Mouse (Mus musculus) midbrain, embryonic 13.5 days (tissue): ENCODE measurements at regions not wholly inside any gene's neighbourhood (a gene's known extent, or its start where the extent isn't known, plus 50 kb on each side); places are given as distances from the start of the nearest gene placed in this dataset.
"Not testable (repeated sequence)": the region's sequence is repeated elsewhere in the genome, so short reads cannot be mapped to it uniquely, and the experiment has no call there.

Source experiments
- ATAC-seq: fragments of 200-750 bp; cut with Nextera tagmentation; 2 replicates; pipeline ENCODE4 v1.8.0; 2017; ENCODE audit warnings: mild to moderate bottlenecking, moderate TSS enrichment, moderate library complexity
- H3K27ac ChIP-seq: fragments of 300-500 bp; sonication (generic); 2 replicates; pipeline ENCODE4 v1.5.1; 2015; ENCODE audit warnings: inconsistent platforms, mild to moderate bottlenecking, moderate library complexity
- H3K27me3 ChIP-seq: fragments of 300-500 bp; sonication (generic); 2 replicates; pipeline ENCODE4 v1.6.1; 2015; ENCODE audit warnings: mild to moderate bottlenecking, inconsistent platforms
- H3K36me3 ChIP-seq: fragments of 300-500 bp; sonication (generic); 2 replicates; pipeline ENCODE4 v1.6.1; 2015; ENCODE audit warnings: mild to moderate bottlenecking, inconsistent platforms
- H3K4me1 ChIP-seq: fragments of 300-500 bp; sonication (generic); replicated peaks from 2 replicates; pipeline ENCODE4 v1.6.1; 2015; ENCODE audit warnings: inconsistent platforms
- H3K4me2 ChIP-seq: fragments of 300-500 bp; sonication (generic); replicated peaks from 2 replicates; pipeline ENCODE4 v1.6.1; 2015; ENCODE audit warnings: moderate library complexity, mild to moderate bottlenecking, inconsistent platforms
- H3K4me3 ChIP-seq: fragments of 300-500 bp; sonication (generic); replicated peaks from 2 replicates; pipeline ENCODE4 v1.5.1; 2015; ENCODE audit warnings: mild to moderate bottlenecking, inconsistent platforms
- H3K9ac ChIP-seq: fragments of 300-500 bp; sonication (generic); replicated peaks from 2 replicates; pipeline ENCODE4 v1.6.1; 2015; ENCODE audit warnings: mild to moderate bottlenecking, inconsistent platforms
- H3K9me3 ChIP-seq: fragments of 300-500 bp; sonication (generic); 2 replicates; pipeline ENCODE4 v1.6.1; 2016; ENCODE audit warnings: mild to moderate bottlenecking, inconsistent platforms
- WGBS: fragments of 180-500 bp; shearing (Covaris S2); methylation state at CpG from one replicate; pipeline ENCODE4 v1.1.7; 2015; 5-methylcytosine and 5-hydroxymethylcytosine counted together

DNA sequence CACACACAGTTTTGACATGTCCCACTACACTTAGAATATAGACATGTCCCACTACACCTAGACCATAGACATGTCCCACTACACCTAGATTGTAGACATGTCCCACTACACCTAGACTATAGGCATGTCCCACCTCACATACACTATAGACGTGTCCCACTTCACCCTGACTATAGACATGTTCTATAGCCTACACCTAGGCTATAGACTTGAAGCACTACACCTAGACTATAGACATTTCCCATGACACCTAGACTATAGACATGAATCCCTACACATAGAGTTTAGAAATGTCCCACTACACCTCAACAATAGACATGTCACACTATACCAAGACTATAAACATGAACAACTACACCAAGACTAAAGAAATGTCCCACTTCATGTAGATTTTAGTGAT lies 2580.9 kb downstream of the Gm37988 start:
- 0 out of 2 replicates have a peak, but pooled peaks have one; percentile 48 for ATAC-seq
- Histone ChIP-seq H3K4me3 (no peak overlapping the region), H3K4me2 (no peak overlapping the region), H3K4me1 (no peaks in the 10 kb centered on the region), H3K36me3 (no peaks in the 10 kb centered on the region), H3K9me3 (no peaks in the 10 kb centered on the region), H3K27me3 (no peaks in the 10 kb centered on the region), H3K9ac (no peak overlapping the region), H3K27ac (no peak overlapping the region)
- WGBS, result 86% methylated on average over 1 of the region's 1 CpGs

DNA sequence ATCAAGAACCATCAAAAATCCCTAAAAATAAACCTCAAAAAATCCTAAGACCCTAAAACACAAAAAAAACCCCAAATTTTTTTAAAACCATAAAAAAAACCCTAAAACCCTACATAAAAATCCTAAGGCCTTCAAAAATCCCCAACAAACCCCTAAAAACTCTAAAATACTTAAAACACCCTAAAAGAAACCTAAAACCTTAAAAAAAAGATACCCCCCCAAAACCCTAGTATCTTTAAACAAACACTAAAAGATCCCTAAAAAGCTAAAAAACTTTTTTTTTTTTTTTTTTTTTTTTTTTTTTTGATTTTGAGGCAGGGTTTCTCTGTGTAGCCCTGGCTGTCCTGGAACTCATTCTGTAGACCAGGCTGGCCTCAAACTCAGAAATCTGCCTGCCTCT lies 2585.8 kb downstream of the Gm37988 start:
- H3K9me3 ChIP-seq, result no peaks in the 10 kb centered on the region

DNA sequence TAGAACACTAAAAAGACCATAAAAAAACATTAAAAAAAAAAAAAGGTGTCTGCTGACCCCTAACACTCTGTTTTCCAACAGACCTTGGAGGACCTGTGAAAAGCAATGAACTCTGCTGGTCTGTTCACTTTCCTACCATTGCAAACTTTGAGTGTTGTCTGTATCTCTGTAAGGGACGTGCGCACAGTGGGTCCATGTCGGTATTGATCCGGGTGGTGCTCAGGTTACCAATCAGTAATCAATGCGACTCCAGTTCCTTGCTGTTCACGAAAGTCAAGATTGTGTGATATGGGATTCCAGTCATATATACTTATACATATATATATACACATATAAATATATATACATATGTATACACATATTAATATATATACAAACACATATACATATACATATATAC lies 2586.5 kb downstream of the Gm37988 start:
- WGBS, result 100% methylated on average over 6 of the region's 6 CpGs
- Histone ChIP-seq H3K27ac (no peak overlapping the region), H3K4me1 (no peaks in the 10 kb centered on the region), H3K9ac (no peak overlapping the region), H3K27me3 (no peaks in the 10 kb centered on the region), H3K4me2 (no peak overlapping the region), H3K4me3 (no peak overlapping the region), H3K36me3 (no peaks in the 10 kb centered on the region), H3K9me3 (no peaks in the 10 kb centered on the region)
- no peak for ATAC-seq

More for the DNA sequence above, 2585.8 kb downstream of the Gm37988 start:
- no peak for ATAC-seq
- Histone ChIP-seq H3K36me3 (no peaks in the 10 kb centered on the region), H3K27ac (no peak overlapping the region), H3K4me1 (no peaks in the 10 kb centered on the region), H3K4me2 (no peak overlapping the region), H3K9ac (no peak overlapping the region), H3K27me3 (no peaks in the 10 kb centered on the region), H3K4me3 (no peak overlapping the region)

DNA sequence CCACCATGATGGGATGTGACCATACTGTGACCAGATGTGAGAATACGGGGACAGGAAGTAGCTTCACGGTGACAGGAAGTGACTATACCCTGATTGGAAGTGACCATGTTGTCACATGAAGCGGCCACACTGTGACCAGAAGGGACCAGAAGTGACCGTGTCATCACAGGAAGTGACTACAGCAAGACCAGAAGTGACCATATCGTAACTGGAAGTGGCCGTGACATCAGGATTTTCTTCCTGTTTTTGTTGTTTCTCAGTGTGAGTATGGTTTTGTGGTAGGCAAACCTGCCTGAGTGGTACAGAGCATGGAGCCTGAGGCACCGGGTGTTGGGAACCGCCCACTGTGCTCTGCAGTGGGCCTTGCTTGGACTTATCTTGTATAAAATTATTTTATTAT lies 2587.8 kb downstream of the Gm37988 start:
- H3K4me3 ChIP-seq, result no peak overlapping the region
- no peak for ATAC-seq

DNA sequence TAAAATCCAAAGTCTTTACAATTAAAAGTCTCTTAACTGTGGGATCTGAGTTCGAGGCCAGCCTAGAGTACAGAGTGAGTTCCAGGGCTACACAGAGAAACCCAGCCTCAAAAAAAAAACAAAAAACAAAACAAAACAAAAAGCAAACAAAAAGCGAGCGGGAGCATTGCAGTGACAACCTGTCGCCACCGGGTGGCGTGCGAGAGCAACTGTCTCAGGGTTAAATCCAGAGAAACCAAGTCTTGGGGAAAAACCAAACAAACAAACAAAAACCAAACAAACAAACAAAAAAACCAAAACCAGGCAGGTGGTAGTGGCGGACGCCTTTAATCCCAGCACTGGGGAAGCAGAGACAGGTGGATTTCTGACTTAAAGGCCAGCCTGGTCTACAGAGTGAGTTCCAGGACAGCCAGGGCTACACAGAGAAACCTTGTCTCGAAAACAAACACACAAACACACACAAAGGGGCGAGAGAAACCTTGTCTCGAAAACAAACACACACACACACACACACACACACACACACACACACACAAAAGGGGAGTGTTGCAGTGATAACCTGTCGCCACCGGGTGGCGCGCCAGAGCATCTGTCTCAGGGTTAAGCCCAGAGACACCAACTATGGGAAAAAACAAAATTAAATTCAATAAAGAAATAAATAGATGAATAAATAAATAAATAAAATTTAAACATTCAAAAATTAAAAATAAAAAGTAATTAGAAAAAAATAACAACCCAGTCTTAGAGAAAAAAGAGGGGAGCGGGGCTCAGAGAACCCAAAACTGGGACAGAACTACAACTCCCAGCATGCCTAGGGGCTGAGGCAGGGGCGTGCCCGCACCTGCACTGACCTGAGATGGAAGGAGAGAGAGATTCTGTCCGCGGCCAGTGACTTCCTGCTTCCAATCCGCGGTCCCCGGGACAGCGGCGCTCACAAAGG lies 2589.4 kb downstream of the Gm37988 start:
- H3K27ac ChIP-seq, result peak overlapping the region; percentile 56; the same call in 1 of the 2 replicates
- H3K9ac ChIP-seq, result peak overlapping the region; percentile 64; the same call in 1 of the 2 replicates
- no peaks in the 10 kb centered on the region for H3K9me3 ChIP-seq
- 15% methylated on average over 26 of the region's 26 CpGs for WGBS
- H3K4me1 ChIP-seq, result no peaks in the 10 kb centered on the region
- peak overlapping the region; percentile 70 for H3K4me3 ChIP-seq
- peak overlapping the region; percentile 44 for H3K4me2 ChIP-seq
- no peaks in the 10 kb centered on the region for H3K36me3 ChIP-seq
- no peaks in the 10 kb centered on the region for H3K27me3 ChIP-seq
- peak; percentile 92 for ATAC-seq

More for the DNA sequence above, 2587.8 kb downstream of the Gm37988 start:
- no peak overlapping the region for H3K27ac ChIP-seq
- no peaks in the 10 kb centered on the region for H3K4me1 ChIP-seq
- no peak overlapping the region for H3K9ac ChIP-seq
- H3K36me3 ChIP-seq, result no peaks in the 10 kb centered on the region
- H3K9me3 ChIP-seq, result no peaks in the 10 kb centered on the region
- no peak overlapping the region for H3K4me2 ChIP-seq
- H3K27me3 ChIP-seq, result no peaks in the 10 kb centered on the region
- 97% methylated on average over 8 of the region's 8 CpGs for WGBS

DNA sequence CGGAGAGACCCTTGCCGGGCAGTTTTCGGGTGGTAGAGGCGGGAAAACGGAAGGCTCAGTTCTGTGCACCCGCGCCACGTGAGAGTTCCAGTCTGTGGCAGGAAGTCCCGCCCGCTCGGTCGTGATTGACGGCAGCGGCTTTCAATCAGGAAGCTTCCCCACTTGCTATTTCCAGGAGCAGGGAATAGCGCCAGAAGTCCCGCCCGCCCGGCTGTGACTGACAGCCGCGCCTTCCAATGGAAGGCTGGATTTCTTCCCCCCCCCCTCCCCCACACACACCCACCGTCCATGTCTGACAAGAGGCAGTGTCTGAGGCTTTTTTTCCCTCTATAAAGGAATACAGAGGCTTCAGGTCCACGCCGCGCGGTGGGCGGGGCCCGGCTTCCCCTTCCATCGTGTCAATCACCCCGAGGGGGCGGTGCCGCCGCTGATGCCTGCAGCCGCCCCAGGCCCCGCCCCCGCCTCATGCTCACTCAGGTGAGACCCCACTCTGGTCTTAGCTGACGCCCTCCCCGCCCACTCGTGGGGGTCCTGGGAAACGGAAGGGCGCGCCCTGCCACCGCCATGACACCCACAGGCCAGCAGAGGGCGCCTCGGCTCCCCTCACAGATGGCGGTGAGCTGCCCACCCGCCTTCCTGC lies 2590.2 kb downstream of the Gm37988 start:
- WGBS, result 1% methylated on average over 46 of the region's 46 CpGs
- ATAC-seq, result peak; percentile 99
- no peaks in the 10 kb centered on the region for H3K9me3 ChIP-seq
- no peaks in the 10 kb centered on the region for H3K4me1 ChIP-seq
- peak overlapping the region; percentile 61 for H3K4me2 ChIP-seq
- peak overlapping the region; percentile 70 for H3K4me3 ChIP-seq
- peak overlapping the region; percentile 70 for H3K9ac ChIP-seq
- H3K27ac ChIP-seq, result peak overlapping the region; percentile 82
- no peaks in the 10 kb centered on the region for H3K36me3 ChIP-seq
- H3K27me3 ChIP-seq, result no peaks in the 10 kb centered on the region

DNA sequence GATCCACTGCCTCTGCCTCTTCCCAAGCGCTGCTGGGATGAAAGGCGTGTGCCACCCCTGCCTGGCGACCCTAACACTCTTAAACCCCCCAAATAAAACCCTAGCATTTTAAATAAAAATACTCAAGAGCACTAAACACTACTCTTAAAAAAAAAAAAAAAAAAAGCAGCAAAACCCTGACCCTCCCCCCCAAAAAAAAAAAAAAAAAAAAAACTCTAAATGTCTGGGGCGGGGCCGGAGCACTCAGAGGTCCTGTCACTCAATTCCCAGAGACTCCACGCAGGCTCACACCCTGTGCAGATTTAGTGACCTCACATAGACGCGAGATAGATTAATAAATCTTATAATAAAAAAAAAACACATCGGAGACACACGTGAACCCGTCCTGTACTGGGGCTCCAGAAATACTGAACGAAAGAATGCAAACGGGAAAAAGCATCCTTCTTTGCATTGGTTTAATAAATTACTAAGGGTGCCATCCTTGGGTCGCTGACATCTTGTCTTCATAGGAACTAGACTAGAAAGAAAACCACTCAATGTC lies 2591.1 kb downstream of the Gm37988 start:
- no peaks in the 10 kb centered on the region for H3K9me3 ChIP-seq
- H3K4me3 ChIP-seq, result peak overlapping the region; percentile 70
- H3K27me3 ChIP-seq, result no peaks in the 10 kb centered on the region
- H3K9ac ChIP-seq, result peak overlapping the region; percentile 70
- H3K4me2 ChIP-seq, result peak overlapping the region; percentile 61
- H3K27ac ChIP-seq, result peak overlapping the region; percentile 82; the same call in 1 of the 2 replicates
- ATAC-seq, result no peak
- no peaks in the 10 kb centered on the region for H3K36me3 ChIP-seq
- 58% methylated on average over 14 of the region's 14 CpGs for WGBS
- H3K4me1 ChIP-seq, result no peaks in the 10 kb centered on the region

DNA sequence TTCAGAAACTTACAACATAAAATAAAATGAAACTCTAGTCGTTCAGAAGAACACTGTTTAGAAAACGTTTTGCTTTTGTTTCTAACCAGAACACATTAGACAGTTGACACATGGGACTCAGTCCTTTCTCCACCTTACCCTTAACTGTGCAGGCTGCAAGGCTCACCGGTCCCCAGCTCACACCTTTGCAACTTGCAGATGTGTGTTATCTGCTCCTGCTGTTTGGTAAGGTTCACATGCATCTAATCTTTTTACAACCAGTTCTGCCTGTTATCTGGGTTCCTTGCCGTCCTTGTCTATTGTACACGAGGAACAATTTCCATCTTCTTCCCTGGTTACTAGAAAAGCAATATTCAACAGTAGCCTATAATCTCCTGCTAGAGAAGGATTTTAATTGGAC lies 2598.0 kb downstream of the Gm37988 start:
- WGBS, result 79% methylated on average over 5 of the region's 5 CpGs
- H3K9ac ChIP-seq, H3K4me1 ChIP-seq, H3K27me3 ChIP-seq, H3K4me3 ChIP-seq, H3K36me3 ChIP-seq, H3K27ac ChIP-seq, H3K9me3 ChIP-seq, ATAC-seq, H3K4me2 ChIP-seq: not testable (repeated sequence)

DNA sequence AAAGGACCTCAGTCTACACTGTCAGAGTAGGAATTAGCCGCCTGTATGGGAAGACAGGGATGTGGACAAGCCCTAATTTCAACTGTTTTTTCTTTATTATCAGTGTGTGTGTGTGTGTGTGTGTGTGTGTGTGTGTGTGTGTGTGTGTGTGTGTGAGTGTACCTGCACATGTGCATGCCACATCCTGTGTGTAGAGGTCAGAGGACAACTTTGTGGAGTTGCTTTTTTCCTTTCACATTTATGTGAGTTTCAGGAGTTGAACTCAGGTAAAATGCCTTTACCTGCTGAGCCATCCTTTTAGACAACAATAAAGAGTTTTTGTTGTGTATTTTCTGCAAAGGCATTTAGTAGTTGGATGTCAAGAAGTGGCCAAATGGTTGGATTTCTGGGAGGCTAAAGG lies 2606.8 kb downstream of the Gm37988 start:
- H3K36me3 ChIP-seq, result no peaks in the 10 kb centered on the region

DNA sequence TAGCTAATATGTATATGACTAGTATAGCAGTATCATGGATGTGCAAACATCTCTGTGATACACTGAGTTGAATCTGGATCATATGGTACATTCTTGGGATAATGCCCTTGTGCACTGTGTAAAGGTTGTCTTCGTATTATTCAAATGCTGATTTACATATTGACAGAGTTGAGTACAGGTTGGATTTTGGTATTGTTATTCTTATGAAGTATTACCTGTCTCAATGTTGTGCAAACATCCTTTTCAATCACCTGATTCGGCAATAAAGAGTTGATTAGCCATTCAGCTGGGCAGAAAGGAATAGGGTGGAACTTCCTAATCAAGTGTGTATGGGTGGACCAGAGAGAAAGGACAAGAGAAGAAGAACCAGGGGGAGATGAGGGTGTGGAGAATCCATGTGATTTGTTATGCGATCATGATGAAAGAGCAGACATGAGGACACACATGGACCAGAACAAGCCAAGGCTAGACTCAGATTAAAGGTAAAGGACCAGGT lies 2644.0 kb downstream of the Gm37988 start:
- no peak for ATAC-seq
- Histone ChIP-seq H3K9me3 (no peaks in the 10 kb centered on the region), H3K4me1 (no peaks in the 10 kb centered on the region), H3K4me3 (no peak overlapping the region), H3K27ac (no peak overlapping the region), H3K4me2 (no peak overlapping the region), H3K9ac (no peak overlapping the region), H3K27me3 (no peaks in the 10 kb centered on the region), H3K36me3 (no peaks in the 10 kb centered on the region)
- WGBS, result 84% methylated on average over 3 of the region's 3 CpGs

More for the DNA sequence above, 2606.8 kb downstream of the Gm37988 start:
- Histone ChIP-seq H3K27me3 (no peaks in the 10 kb centered on the region), H3K4me2 (no peak overlapping the region), H3K9ac (no peak overlapping the region), H3K27ac (no peak overlapping the region), H3K4me3 (no peak overlapping the region), H3K9me3 (no peaks in the 10 kb centered on the region), H3K4me1 (no peaks in the 10 kb centered on the region)
- WGBS, result 96% methylated on average over 1 of the region's 1 CpGs
- no peak for ATAC-seq

DNA sequence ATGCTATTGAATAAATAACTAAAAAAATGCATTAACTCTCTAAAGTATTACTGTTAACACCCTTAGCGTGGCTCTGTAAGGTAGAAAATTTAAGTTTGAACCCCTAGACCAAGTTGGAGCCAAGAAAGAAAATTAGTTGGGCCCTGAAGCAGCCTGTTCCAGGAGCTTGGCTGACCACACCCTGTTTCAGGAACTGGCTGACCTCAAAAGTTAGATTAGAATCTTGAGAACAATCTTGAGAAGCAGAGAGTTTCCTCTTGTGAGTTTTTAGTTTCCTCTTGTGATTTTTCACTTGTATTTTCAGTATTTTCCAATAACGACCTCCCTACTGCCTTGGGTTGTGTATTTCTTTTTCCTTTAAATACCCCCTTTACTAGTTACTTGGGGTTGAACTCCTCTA lies 2647.2 kb downstream of the Gm37988 start:
- 87% methylated on average over 2 of the region's 2 CpGs for WGBS

DNA sequence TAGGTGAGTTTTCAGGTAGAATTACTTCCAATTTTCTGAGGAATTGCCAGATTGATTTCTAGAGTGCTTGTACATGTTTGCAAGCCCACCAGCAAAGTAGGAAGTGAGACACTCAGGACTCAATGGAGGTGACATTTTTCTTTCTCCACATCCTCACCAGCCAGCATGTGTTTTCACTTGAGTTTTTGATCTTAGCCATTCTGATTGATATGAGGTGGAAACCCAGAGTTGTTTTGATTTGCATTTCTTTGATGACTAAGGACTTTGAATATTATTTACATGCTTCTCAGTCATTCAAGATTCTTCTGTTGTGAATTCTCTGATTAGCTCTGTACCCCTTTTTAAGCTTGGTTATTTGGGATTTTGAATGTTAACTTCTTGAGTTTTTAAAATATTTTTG lies 2650.2 kb downstream of the Gm37988 start:
- Histone ChIP-seq H3K27ac (no peak overlapping the region), H3K27me3 (no peaks in the 10 kb centered on the region), H3K36me3 (no peaks in the 10 kb centered on the region), H3K4me1 (no peaks in the 10 kb centered on the region), H3K4me2 (no peak overlapping the region), H3K9ac (no peak overlapping the region), H3K9me3 (no peaks in the 10 kb centered on the region), H3K4me3 (no peak overlapping the region)
- ATAC-seq, result no peak

More for the DNA sequence above, 2647.2 kb downstream of the Gm37988 start:
- Histone ChIP-seq H3K27me3 (no peaks in the 10 kb centered on the region), H3K9me3 (no peaks in the 10 kb centered on the region), H3K4me1 (no peaks in the 10 kb centered on the region), H3K4me2 (no peak overlapping the region), H3K27ac (no peak overlapping the region), H3K4me3 (no peak overlapping the region), H3K36me3 (no peaks in the 10 kb centered on the region), H3K9ac (no peak overlapping the region)
- no peak for ATAC-seq
